Mouse (Mus musculus): ENCODE data around the gene Gm10428. TPM values are rescaled to one million over a fixed set of nuclear protein-coding genes. Genes with fewer than 3 reads are reported as not detected.

Gene Gm10428
- not detected in 2 replicates for polyA plus RNA-seq (2015; fragmentation: Nextera tagmentation; extraction: Ambion mirVana)

- WGBS: 89% methylated on average over 8 of the region's 8 CpGs
- H3K27ac ChIP-seq (ENCODE audit: low read length): no peak within 1 kb of the TSS
- H3K4me2 ChIP-seq (ENCODE audit: low read length): no peak within 1 kb of the TSS
- no peak within 1 kb of the TSS for H3K9ac ChIP-seq (replicated peaks; ENCODE audit: low read depth, low read length)
- ATAC-seq: no peak
- no peaks in the 10 kb centered on the region for H3K9me3 ChIP-seq (ENCODE audit: control insufficient read depth, low read length)
- 0 out of 2 replicates have a peak, but pooled peaks cover 2% of the 10 kb centered on the region for H3K27me3 ChIP-seq (replicated peaks; ENCODE audit: control insufficient read depth, insufficient read depth, low read length)
- H3K36me3 ChIP-seq (ENCODE audit: control insufficient read depth, insufficient read depth): no peaks in the 10 kb centered on the region
- H3K4me1 ChIP-seq (replicated peaks; ENCODE audit: control insufficient read depth, insufficient read depth, low read length): peaks cover 5% of the 10 kb centered on the region
- H3K4me3 ChIP-seq (replicated peaks; ENCODE audit: low read length): no peak within 1 kb of the TSS
Observed at GRCm38 (mm10) chr11:62752780-62753179, at the start of gene Gm10428. TSS of gene Gm10428 (plus strand) at chr11:62753100.

GRCm38 (mm10) chr11:62706141-62706540, 46.8 kb upstream of the Gm10428 start:
- ATAC-seq: no peak
- Histone ChIP-seq H3K4me2 (ENCODE audit: low read length) (no peak overlapping the region), H3K27me3 (replicated peaks; ENCODE audit: control insufficient read depth, insufficient read depth, low read length) (no peaks in the 10 kb centered on the region), H3K4me1 (replicated peaks; ENCODE audit: control insufficient read depth, insufficient read depth, low read length) (no peaks in the 10 kb centered on the region), H3K27ac (ENCODE audit: low read length) (no peak overlapping the region), H3K9ac (replicated peaks; ENCODE audit: low read depth, low read length) (no peak overlapping the region), H3K36me3 (ENCODE audit: control insufficient read depth, insufficient read depth) (no peaks in the 10 kb centered on the region; the same call in 1 of the 2 replicates), H3K4me3 (replicated peaks; ENCODE audit: low read length) (no peak overlapping the region), H3K9me3 (ENCODE audit: control insufficient read depth, low read length) (no peaks in the 10 kb centered on the region)
- 94% methylated on average over 2 of the region's 2 CpGs for WGBS

GRCm38 (mm10) chr11:62708252-62708651, 44.6 kb upstream of the Gm10428 start:
- Histone ChIP-seq H3K4me1 (replicated peaks; ENCODE audit: control insufficient read depth, insufficient read depth, low read length) (no peaks in the 10 kb centered on the region), H3K27me3 (replicated peaks; ENCODE audit: control insufficient read depth, insufficient read depth, low read length) (no peaks in the 10 kb centered on the region), H3K9me3 (ENCODE audit: control insufficient read depth, low read length) (no peaks in the 10 kb centered on the region), H3K4me2 (ENCODE audit: low read length) (no peak overlapping the region), H3K36me3 (ENCODE audit: control insufficient read depth, insufficient read depth) (peaks cover 16% of the 10 kb centered on the region), H3K9ac (replicated peaks; ENCODE audit: low read depth, low read length) (no peak overlapping the region), H3K4me3 (replicated peaks; ENCODE audit: low read length) (no peak overlapping the region), H3K27ac (ENCODE audit: low read length) (no peak overlapping the region)
- WGBS: 84% methylated on average over 7 of the region's 7 CpGs
- no peak for ATAC-seq

GRCm38 (mm10) chr11:62710657-62711056, 42.2 kb upstream of the Gm10428 start:
- no peak overlapping the region for H3K4me2 ChIP-seq (ENCODE audit: low read length)
- no peaks in the 10 kb centered on the region for H3K9me3 ChIP-seq (ENCODE audit: control insufficient read depth, low read length)
- no peaks in the 10 kb centered on the region for H3K4me1 ChIP-seq (replicated peaks; ENCODE audit: control insufficient read depth, insufficient read depth, low read length)
- H3K27ac ChIP-seq (ENCODE audit: low read length): no peak overlapping the region
- H3K4me3 ChIP-seq (replicated peaks; ENCODE audit: low read length): no peak overlapping the region
- peaks cover 32% of the 10 kb centered on the region for H3K36me3 ChIP-seq (ENCODE audit: control insufficient read depth, insufficient read depth)
- no peak for ATAC-seq
- 94% methylated on average over 5 of the region's 5 CpGs for WGBS
- no peak overlapping the region for H3K9ac ChIP-seq (replicated peaks; ENCODE audit: low read depth, low read length)
- H3K27me3 ChIP-seq (replicated peaks; ENCODE audit: control insufficient read depth, insufficient read depth, low read length): no peaks in the 10 kb centered on the region

- H3K4me1 ChIP-seq (replicated peaks; ENCODE audit: control insufficient read depth, insufficient read depth, low read length): peaks cover 16% of the 10 kb centered on the region
- H3K27me3 ChIP-seq (replicated peaks; ENCODE audit: control insufficient read depth, insufficient read depth, low read length): no peaks in the 10 kb centered on the region
- H3K27ac ChIP-seq (ENCODE audit: low read length): no peak overlapping the region
- peaks cover 22% of the 10 kb centered on the region; the same call in 1 of the 2 replicates for H3K36me3 ChIP-seq (ENCODE audit: control insufficient read depth, insufficient read depth)
- no peak overlapping the region for H3K4me2 ChIP-seq (ENCODE audit: low read length)
- no peak overlapping the region for H3K4me3 ChIP-seq (replicated peaks; ENCODE audit: low read length)
- H3K9me3 ChIP-seq (ENCODE audit: control insufficient read depth, low read length): no peaks in the 10 kb centered on the region
- WGBS: 96% methylated on average over 8 of the region's 8 CpGs
- ATAC-seq: no peak
- no peak overlapping the region for H3K9ac ChIP-seq (replicated peaks; ENCODE audit: low read depth, low read length)
Observed at GRCm38 (mm10) chr11:62728276-62728675, 24.6 kb upstream of the Gm10428 start.

GRCm38 (mm10) chr11:62731311-62732021, 21.4 kb upstream of the Gm10428 start, which contains the start of gene Zfp287:
TSS of gene Zfp287 (minus strand) at chr11:62731905.
- peak within 1 kb of the TSS; percentile 78 for H3K4me2 ChIP-seq (ENCODE audit: low read length)
- peak within 1 kb of the TSS; percentile 92 for H3K4me3 ChIP-seq (replicated peaks; ENCODE audit: low read length)
- peak; percentile 100 for ATAC-seq
- no peaks in the 10 kb centered on the region for H3K27me3 ChIP-seq (replicated peaks; ENCODE audit: control insufficient read depth, insufficient read depth, low read length)
- peak within 1 kb of the TSS; percentile 87 for H3K27ac ChIP-seq (ENCODE audit: low read length)
- WGBS: under 1% methylated on average over 48 of the region's 48 CpGs
- H3K9me3 ChIP-seq (ENCODE audit: control insufficient read depth, low read length): no peaks in the 10 kb centered on the region
- H3K9ac ChIP-seq (replicated peaks; ENCODE audit: low read depth, low read length): peak within 1 kb of the TSS; percentile 96
- peaks cover 16% of the 10 kb centered on the region for H3K4me1 ChIP-seq (replicated peaks; ENCODE audit: control insufficient read depth, insufficient read depth, low read length)
- H3K36me3 ChIP-seq (ENCODE audit: control insufficient read depth, insufficient read depth): peaks cover 4% of the 10 kb centered on the region; the same call in 1 of the 2 replicates

- no peaks in the 10 kb centered on the region for H3K9me3 ChIP-seq (ENCODE audit: control insufficient read depth, low read length)
- H3K27ac ChIP-seq (ENCODE audit: low read length): peak overlapping the region; percentile 62
- no peaks in the 10 kb centered on the region for H3K27me3 ChIP-seq (replicated peaks; ENCODE audit: control insufficient read depth, insufficient read depth, low read length)
- peaks cover 4% of the 10 kb centered on the region; the same call in 1 of the 2 replicates for H3K36me3 ChIP-seq (ENCODE audit: control insufficient read depth, insufficient read depth)
- ATAC-seq: peak; percentile 45; the same call in 1 of the 2 replicates
- peak overlapping the region; percentile 96; the same call in 1 of the 2 replicates for H3K9ac ChIP-seq (replicated peaks; ENCODE audit: low read depth, low read length)
- 5% methylated on average over 5 of the region's 5 CpGs for WGBS
- H3K4me3 ChIP-seq (replicated peaks; ENCODE audit: low read length): peak overlapping the region; percentile 92
- peaks cover 16% of the 10 kb centered on the region for H3K4me1 ChIP-seq (replicated peaks; ENCODE audit: control insufficient read depth, insufficient read depth, low read length)
- H3K4me2 ChIP-seq (ENCODE audit: low read length): peak overlapping the region; percentile 78
Observed at GRCm38 (mm10) chr11:62732022-62732387, 20.9 kb upstream of the Gm10428 start.

- Histone ChIP-seq H3K27me3 (replicated peaks; ENCODE audit: control insufficient read depth, insufficient read depth, low read length) (no peaks in the 10 kb centered on the region), H3K4me2 (ENCODE audit: low read length) (no peak overlapping the region), H3K9me3 (ENCODE audit: control insufficient read depth, low read length) (no peaks in the 10 kb centered on the region), H3K4me1 (replicated peaks; ENCODE audit: control insufficient read depth, insufficient read depth, low read length) (peaks cover 16% of the 10 kb centered on the region), H3K27ac (ENCODE audit: low read length) (no peak overlapping the region), H3K9ac (replicated peaks; ENCODE audit: low read depth, low read length) (no peak overlapping the region), H3K4me3 (replicated peaks; ENCODE audit: low read length) (no peak overlapping the region), H3K36me3 (ENCODE audit: control insufficient read depth, insufficient read depth) (peaks cover 3% of the 10 kb centered on the region; the same call in 1 of the 2 replicates)
- WGBS: 92% methylated on average over 3 of the region's 3 CpGs
- ATAC-seq: no peak
Observed at GRCm38 (mm10) chr11:62732665-62733064, 20.2 kb upstream of the Gm10428 start.

GRCm38 (mm10) chr11:62741186-62741585, 11.7 kb upstream of the Gm10428 start:
- Histone ChIP-seq H3K4me1 (replicated peaks; ENCODE audit: control insufficient read depth, insufficient read depth, low read length) (no peaks in the 10 kb centered on the region), H3K27me3 (replicated peaks; ENCODE audit: control insufficient read depth, insufficient read depth, low read length) (no peaks in the 10 kb centered on the region), H3K9me3 (ENCODE audit: control insufficient read depth, low read length) (no peaks in the 10 kb centered on the region), H3K4me3 (replicated peaks; ENCODE audit: low read length) (no peak overlapping the region), H3K9ac (replicated peaks; ENCODE audit: low read depth, low read length) (no peak overlapping the region), H3K27ac (ENCODE audit: low read length) (no peak overlapping the region), H3K4me2 (ENCODE audit: low read length) (no peak overlapping the region), H3K36me3 (ENCODE audit: control insufficient read depth, insufficient read depth) (no peaks in the 10 kb centered on the region)
- WGBS: 91% methylated on average over 2 of the region's 2 CpGs
- ATAC-seq: no peak
